Comparison of ENCODE assay signal across 8 mouse cellular contexts in the genomic region with DNA sequence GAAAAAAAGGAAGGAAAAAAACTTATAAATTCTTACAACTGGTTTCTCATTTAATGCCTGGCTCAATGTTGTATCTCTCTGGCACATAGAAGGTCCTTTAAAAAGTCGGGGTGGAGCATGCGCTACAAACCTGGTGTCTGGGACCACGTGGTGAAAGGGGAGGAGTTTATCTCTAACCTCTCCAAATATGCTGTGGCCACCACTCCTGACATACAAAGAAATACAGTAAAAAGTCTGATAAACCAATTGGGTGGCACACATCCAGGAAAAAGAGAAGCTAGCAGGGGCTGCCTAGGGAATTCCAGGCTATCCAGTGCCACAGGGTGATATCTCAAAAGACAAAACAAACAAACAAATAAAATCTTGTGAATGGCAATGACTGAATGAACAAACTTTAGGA. TPM values are rescaled to one million over a fixed set of nuclear protein-coding genes. Genes with fewer than 3 reads are reported as not detected.
DNase-seq lines count a peak whose midpoint lies in the region; ATAC-seq lines count a peak whose summit lies in the region.

No protein-coding gene starts in this region.

- DNase-seq in kidney, adult 18-20 months, result no peak
- peak; percentile 57 for DNase-seq in ZHBTc4 (ENCODE audit: low read depth, low spot score)
- no peak for DNase-seq in hindbrain, embryonic 11.5 days (ENCODE audit: low spot score)
- no peak for DNase-seq in T-cell, adult 2 months (ENCODE audit: low spot score)
- DNase-seq in layer of hippocampus, adult 11-12 months (ENCODE audit: low spot score), result no peak
- DNase-seq in cerebellum, adult 9-10 months, result no peak

- H3K36me3 ChIP-seq in kidney, embryonic 14.5 days (ENCODE audit: control insufficient read depth, insufficient read depth, low read length), result no peaks in the 10 kb centered on the region
- H3K36me3 ChIP-seq in hindbrain, embryonic 11.5 days (ENCODE audit: control insufficient read depth, insufficient read depth, low read length), result no peaks in the 10 kb centered on the region
- no peaks in the 10 kb centered on the region for H3K36me3 ChIP-seq in liver, embryonic 16.5 days (ENCODE audit: control insufficient read depth, insufficient read depth)

- H3K4me1 ChIP-seq in kidney, embryonic 14.5 days (ENCODE audit: control insufficient read depth, insufficient read depth, low read length), result peaks cover 25% of the 10 kb centered on the region
- H3K4me1 ChIP-seq in hindbrain, embryonic 11.5 days (replicated peaks; ENCODE audit: control insufficient read depth, insufficient read depth, low read length), result no peaks in the 10 kb centered on the region; the same call in none of the 2 replicates
- peaks cover 33% of the 10 kb centered on the region for H3K4me1 ChIP-seq in liver, embryonic 16.5 days (ENCODE audit: control insufficient read depth, low read depth, low read length)

- WGBS in kidney, embryonic 14.5 days, result 23% methylated on average over 3 of the region's 3 CpGs
- 23% methylated on average over 3 of the region's 3 CpGs for WGBS in hindbrain, embryonic 11.5 days
- WGBS in liver, embryonic 16.5 days (ENCODE audit: insufficient replicate concordance), result 14% methylated on average over 3 of the region's 3 CpGs

- H3K4me3 ChIP-seq in kidney, embryonic 14.5 days (ENCODE audit: low read length), result no peak overlapping the region
- no peak overlapping the region for H3K4me3 ChIP-seq in hindbrain, embryonic 11.5 days (ENCODE audit: low read depth, low read length)
- H3K4me3 ChIP-seq in liver, embryonic 16.5 days (ENCODE audit: low read depth, low read length), result no peak overlapping the region

- no peak for ATAC-seq in kidney, embryonic 14.5 days (ENCODE audit: low FRiP score, low TSS enrichment)
- ATAC-seq in hindbrain, embryonic 11.5 days (ENCODE audit: low FRiP score), result no peak
- peak; percentile 53 for ATAC-seq in liver, embryonic 16.5 days (ENCODE audit: low read depth)

- H3K27me3 ChIP-seq in kidney, embryonic 14.5 days (ENCODE audit: control insufficient read depth, insufficient read depth, low read length), result no peaks in the 10 kb centered on the region
- H3K27me3 ChIP-seq in hindbrain, embryonic 11.5 days (ENCODE audit: control insufficient read depth, insufficient read depth, low read length), result no peaks in the 10 kb centered on the region
- H3K27me3 ChIP-seq in liver, embryonic 16.5 days (ENCODE audit: control insufficient read depth, insufficient read depth, low read depth, low read length), result no peaks in the 10 kb centered on the region

- no peaks in the 10 kb centered on the region for H3K9me3 ChIP-seq in kidney, embryonic 14.5 days (ENCODE audit: control insufficient read depth, low read length)
- H3K9me3 ChIP-seq in hindbrain, embryonic 11.5 days (ENCODE audit: control insufficient read depth, low read length), result no peaks in the 10 kb centered on the region
- no peaks in the 10 kb centered on the region for H3K9me3 ChIP-seq in liver, embryonic 16.5 days (replicated peaks; ENCODE audit: control insufficient read depth, low read length)

- H3K4me2 ChIP-seq in kidney, embryonic 14.5 days (replicated peaks; ENCODE audit: low read depth, low read length), result no peak overlapping the region; the same call in 1 of the 2 replicates
- no peak overlapping the region for H3K4me2 ChIP-seq in hindbrain, embryonic 11.5 days (replicated peaks; ENCODE audit: low read depth, low read length)
- H3K4me2 ChIP-seq in liver, embryonic 16.5 days (ENCODE audit: low read depth, low read length), result peak overlapping the region; percentile 8; the same call in 1 of the 2 replicates

- no peak overlapping the region; the same call in 1 of the 2 replicates for H3K9ac ChIP-seq in kidney, embryonic 14.5 days (ENCODE audit: low read depth, low read length)
- H3K9ac ChIP-seq in hindbrain, embryonic 11.5 days (ENCODE audit: low read depth, low read length), result no peak overlapping the region; the same call in 1 of the 2 replicates
- H3K9ac ChIP-seq in liver, embryonic 16.5 days (ENCODE audit: low read depth, low read length), result no peak overlapping the region

- peak overlapping the region; percentile 86 for H3K27ac ChIP-seq in kidney, embryonic 14.5 days (ENCODE audit: low read depth, low read length)
- peak overlapping the region; percentile 75; the same call in 1 of the 2 replicates for H3K27ac ChIP-seq in hindbrain, embryonic 11.5 days (ENCODE audit: low read depth, low read length)
- H3K27ac ChIP-seq in liver, embryonic 16.5 days (ENCODE audit: low read length), result 0 out of 2 replicates have a peak overlapping the region, but pooled peaks have one; percentile 43

RNA-seq across cellular contexts. Expression of gene Zmynd8, which starts 1.1 kb away (rescaled TPM):
- polyA plus RNA-seq in kidney, embryonic 14.5 days (2014; fragmentation: Nextera tagmentation; extraction: Ambion mirVana), result 44.3 and 61.1 TPM in 2 replicates
- 41.9 and 52.9 TPM in 2 replicates for polyA plus RNA-seq in hindbrain, embryonic 11.5 days (2014; fragmentation: Nextera tagmentation; extraction: Ambion mirVana)
- 20.0 and 23.6 TPM in 2 replicates for polyA plus RNA-seq in liver, embryonic 16.5 days (2015; fragmentation: Nextera tagmentation; extraction: Ambion mirVana)
